8 mouse cellular contexts compared by ENCODE assay signal in the genomic region with DNA sequence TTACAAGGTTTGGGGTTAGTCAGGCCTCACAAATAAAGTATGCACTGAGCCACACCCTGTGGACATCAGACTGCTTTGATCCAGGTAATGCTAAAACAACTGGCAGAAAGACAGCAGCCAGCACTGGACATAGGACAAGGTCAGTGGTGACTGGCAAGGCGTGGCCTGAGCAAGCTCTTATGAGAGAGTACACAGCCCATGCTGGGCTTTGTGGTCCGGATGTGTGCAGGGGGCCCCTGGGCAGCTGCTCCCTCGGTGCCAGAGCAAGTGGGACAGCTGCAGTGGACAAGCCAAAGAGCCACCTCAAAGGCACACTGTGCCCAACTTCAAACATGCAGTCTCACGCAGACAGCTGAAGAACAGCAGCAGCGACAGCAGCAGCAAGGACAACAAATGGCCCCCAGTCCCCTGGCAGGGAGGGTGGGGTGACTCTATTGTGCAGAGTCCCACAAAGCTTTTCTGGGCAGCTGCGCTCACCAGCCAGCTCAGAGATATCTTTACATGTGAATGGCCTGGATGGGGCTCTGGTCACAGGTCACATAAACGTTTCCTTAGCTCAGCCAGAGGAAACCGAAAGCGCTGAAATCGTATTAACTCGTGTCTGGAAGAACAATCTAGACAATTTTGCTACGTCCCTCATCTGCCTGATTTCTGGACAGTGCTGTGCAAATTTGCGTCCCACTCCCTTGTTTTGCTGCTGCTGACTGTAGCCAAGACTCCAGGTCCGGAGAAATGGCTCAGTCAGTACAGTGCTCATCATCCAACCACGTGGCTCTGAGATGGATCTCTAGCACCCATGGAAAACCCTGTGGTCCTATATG.
DNase-seq lines count a peak whose midpoint lies in the region; ATAC-seq lines count a peak whose summit lies in the region.

No protein-coding gene starts in this region.

- peak overlapping the region; percentile 79 for H3K27ac ChIP-seq in forebrain, embryonic 10.5 days
- H3K27ac ChIP-seq in hindbrain, embryonic 11.5 days (ENCODE audit: low read depth, low read length) = peak overlapping the region; percentile 38
- no peak overlapping the region for H3K27ac ChIP-seq in liver, embryonic 12.5 days
- no peak overlapping the region for H3K27ac ChIP-seq in midbrain, embryonic 16.5 days (ENCODE audit: low read length)

- H3K9me3 ChIP-seq in forebrain, embryonic 10.5 days = no peaks in the 10 kb centered on the region
- no peaks in the 10 kb centered on the region for H3K9me3 ChIP-seq in hindbrain, embryonic 11.5 days (ENCODE audit: control insufficient read depth, low read length)
- H3K9me3 ChIP-seq in liver, embryonic 12.5 days (replicated peaks) = no peaks in the 10 kb centered on the region
- no peaks in the 10 kb centered on the region for H3K9me3 ChIP-seq in midbrain, embryonic 16.5 days (replicated peaks; ENCODE audit: control insufficient read depth, low read length, poor library complexity, severe bottlenecking)

- peak overlapping the region; percentile 24 for H3K4me2 ChIP-seq in hindbrain, embryonic 11.5 days (replicated peaks; ENCODE audit: low read depth, low read length)
- H3K4me2 ChIP-seq in liver, embryonic 12.5 days = peak overlapping the region; percentile 21; the same call in 1 of the 2 replicates
- H3K4me2 ChIP-seq in midbrain, embryonic 16.5 days (ENCODE audit: low read length) = peak overlapping the region; percentile 34

- H3K4me3 ChIP-seq in forebrain, embryonic 10.5 days = peak overlapping the region; percentile 26; the same call in 1 of the 2 replicates
- H3K4me3 ChIP-seq in hindbrain, embryonic 11.5 days (ENCODE audit: low read depth, low read length) = no peak overlapping the region
- H3K4me3 ChIP-seq in liver, embryonic 12.5 days = no peak overlapping the region
- H3K4me3 ChIP-seq in midbrain, embryonic 16.5 days (ENCODE audit: low read depth, low read length) = no peak overlapping the region

- no peaks in the 10 kb centered on the region for H3K36me3 ChIP-seq in forebrain, embryonic 10.5 days (replicated peaks)
- H3K36me3 ChIP-seq in hindbrain, embryonic 11.5 days (ENCODE audit: control insufficient read depth, insufficient read depth, low read length) = no peaks in the 10 kb centered on the region
- H3K36me3 ChIP-seq in liver, embryonic 12.5 days = no peaks in the 10 kb centered on the region
- no peaks in the 10 kb centered on the region for H3K36me3 ChIP-seq in midbrain, embryonic 16.5 days (ENCODE audit: control insufficient read depth, insufficient read depth, low read length)

- 35% methylated on average over 15 of the region's 15 CpGs for WGBS in forebrain, embryonic 10.5 days
- WGBS in hindbrain, embryonic 11.5 days = 14% methylated on average over 15 of the region's 15 CpGs
- 46% methylated on average over 15 of the region's 15 CpGs for WGBS in liver, embryonic 12.5 days (ENCODE audit: insufficient replicate concordance)
- 6% methylated on average over 15 of the region's 15 CpGs for WGBS in midbrain, embryonic 16.5 days

- peak; percentile 9 for DNase-seq in CD4-positive, CD25-positive, alpha-beta regulatory T cell, adult 2 months (ENCODE audit: low read depth, low spot score)
- peak; percentile 35 for DNase-seq in forebrain, embryonic 10.5 days (ENCODE audit: extremely low spot score, low spot score)
- peak; percentile 65 for DNase-seq in hindbrain, embryonic 11.5 days (ENCODE audit: low spot score)
- DNase-seq in urinary bladder, postnatal 36 days (ENCODE audit: low spot score in 2 of 2) = no peak
- no peak for DNase-seq in left cerebral cortex, postnatal 36 days (ENCODE audit: low spot score in 2 of 2)

- H3K4me1 ChIP-seq in forebrain, embryonic 10.5 days = peaks cover 22% of the 10 kb centered on the region
- H3K4me1 ChIP-seq in hindbrain, embryonic 11.5 days (replicated peaks; ENCODE audit: control insufficient read depth, insufficient read depth, low read length) = peaks cover 6% of the 10 kb centered on the region; the same call in 1 of the 2 replicates
- peaks cover 6% of the 10 kb centered on the region; the same call in 1 of the 2 replicates for H3K4me1 ChIP-seq in liver, embryonic 12.5 days
- H3K4me1 ChIP-seq in midbrain, embryonic 16.5 days (ENCODE audit: control insufficient read depth, insufficient read depth, low read length) = peaks cover 4% of the 10 kb centered on the region

- H3K27me3 ChIP-seq in forebrain, embryonic 10.5 days (ENCODE audit: poor library complexity, severe bottlenecking) = peaks cover 13% of the 10 kb centered on the region; the same call in 1 of the 2 replicates
- H3K27me3 ChIP-seq in hindbrain, embryonic 11.5 days (ENCODE audit: control insufficient read depth, insufficient read depth, low read length) = no peaks in the 10 kb centered on the region
- no peaks in the 10 kb centered on the region for H3K27me3 ChIP-seq in liver, embryonic 12.5 days (replicated peaks)
- no peaks in the 10 kb centered on the region for H3K27me3 ChIP-seq in midbrain, embryonic 16.5 days (ENCODE audit: control insufficient read depth, insufficient read depth, low read depth, low read length)

- ATAC-seq in CD4-positive, CD25-positive, alpha-beta regulatory T cell, adult 4 months = no peak
- ATAC-seq in hindbrain, embryonic 11.5 days (ENCODE audit: low FRiP score) = peak; percentile 92
- ATAC-seq in liver, embryonic 12.5 days = peak; percentile 64
- ATAC-seq in midbrain, embryonic 16.5 days = peak; percentile 45

- 0 out of 2 replicates have a peak overlapping the region, but pooled peaks have one; percentile 8 for H3K9ac ChIP-seq in hindbrain, embryonic 11.5 days (ENCODE audit: low read depth, low read length)
- H3K9ac ChIP-seq in liver, embryonic 12.5 days = no peak overlapping the region
- H3K9ac ChIP-seq in midbrain, embryonic 16.5 days (ENCODE audit: low read depth, low read length) = no peak overlapping the region

- intact Hi-C loops in left cerebral cortex, postnatal 36 days (cut with DNase I) = no loop called here

Comparison
In these comparisons a context has a peak if more than half of its experiments do, and no peak if none do; other contexts are left out.
1. DNase-seq: peak in CD4-positive, CD25-positive, alpha-beta regulatory T cell, adult 2 months (single experiment), forebrain, embryonic 10.5 days (single experiment) and hindbrain, embryonic 11.5 days (single experiment); none in urinary bladder, postnatal 36 days (0 of 2) and left cerebral cortex, postnatal 36 days (0 of 2).
2. H3K27ac ChIP-seq: peak in forebrain, embryonic 10.5 days (single experiment) and hindbrain, embryonic 11.5 days (single experiment); none in liver, embryonic 12.5 days (single experiment) and midbrain, embryonic 16.5 days (single experiment).
3. Peak in every context shown above with its lines, with median percentiles within 50 percentile points of each other: H3K4me2 ChIP-seq.